Mouse (Mus musculus) testis, adult 2 months (tissue): ENCODE measurements around the gene Ggt6.

Experiments
- CTCF ChIP-seq: fragments of 200-500 bp; IDR thresholded peaks from 2 replicates; pipeline ENCODE4 v1.5.1; 2012; ENCODE audit warnings: low read depth, mild to moderate bottlenecking, inconsistent platforms, low read length, moderate library complexity; ENCODE audit not compliant: control insufficient read depth, insufficient read depth, insufficient replicate concordance
- POLR2A ChIP-seq: fragments of 200-500 bp; IDR thresholded peaks from 2 replicates; pipeline ENCODE4 v1.6.1; 2012; ENCODE audit warnings: low read depth, mild to moderate bottlenecking, inconsistent platforms, low read length, moderate library complexity; ENCODE audit not compliant: control insufficient read depth

DNA sequence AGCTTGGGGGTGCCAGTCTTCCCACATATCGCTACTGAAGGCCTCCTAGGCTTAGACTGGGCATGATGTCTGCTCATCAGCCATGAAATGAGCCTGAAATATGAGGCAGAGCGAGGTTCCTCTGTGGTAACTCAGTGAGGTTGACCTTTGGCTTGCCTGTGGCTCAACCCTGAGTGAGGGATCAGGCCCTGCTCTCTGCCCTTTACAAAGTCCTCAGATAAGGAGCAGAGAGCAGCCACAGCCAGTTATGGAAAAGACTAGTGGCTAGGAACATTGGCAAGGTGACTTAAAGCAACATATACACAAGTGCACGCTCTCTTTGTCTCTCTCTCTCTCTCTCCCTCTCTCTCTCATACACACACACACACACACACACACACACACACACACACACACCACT lies 39.6 kb downstream of the Ggt6 start:
- TF ChIP-seq CTCF, result no peak
- TF ChIP-seq POLR2A, result no peak
